Mouse (Mus musculus) heart, postnatal 0 days (tissue): ENCODE measurements around the gene Arpin. TPM values are rescaled to one million over a fixed set of nuclear protein-coding genes. Genes with fewer than 3 reads are reported as not detected.

Experiments
- ATAC-seq: fragments of 200-750 bp; cut with Nextera tagmentation; 2 replicates; pipeline ENCODE4 v1.8.0; 2017; ENCODE audit warnings: low read depth, moderate number of reproducible peaks, moderate library complexity; ENCODE audit not compliant: insufficient read depth
- DNase-seq: peaks from one replicate; pipeline ENCODE4 v3.0.0-alpha.2; 2016; ENCODE audit warnings: low spot score
- H3K27ac ChIP-seq: fragments of 300-500 bp; sonication (generic); 2 replicates; pipeline ENCODE4 v1.5.1; 2014; ENCODE audit warnings: low read depth, mild to moderate bottlenecking
- H3K27me3 ChIP-seq: fragments of 300-500 bp; sonication (generic); 2 replicates; pipeline ENCODE4 v1.6.1; 2014; ENCODE audit warnings: low read length, mixed read lengths; ENCODE audit not compliant: control insufficient read depth, insufficient read depth
- H3K36me3 ChIP-seq: fragments of 300-500 bp; sonication (generic); replicated peaks from 2 replicates; pipeline ENCODE4 v1.6.1; 2014; ENCODE audit warnings: low read length, mixed read lengths; ENCODE audit not compliant: control insufficient read depth, insufficient read depth
- H3K4me1 ChIP-seq: fragments of 300-500 bp; sonication (generic); 2 replicates; pipeline ENCODE4 v1.6.1; 2014; ENCODE audit warnings: antibody characterized with exemption; ENCODE audit not compliant: control insufficient read depth, insufficient read depth
- H3K4me2 ChIP-seq: fragments of 300-500 bp; sonication (generic); 2 replicates; pipeline ENCODE4 v1.6.1; 2014; ENCODE audit warnings: low read depth, mild to moderate bottlenecking, low read length, moderate library complexity
- H3K4me3 ChIP-seq: fragments of 300-500 bp; sonication (generic); 2 replicates; pipeline ENCODE4 v1.5.1; 2014; ENCODE audit warnings: low read depth, low read length
- H3K9ac ChIP-seq: fragments of 300-500 bp; sonication (generic); replicated peaks from 2 replicates; pipeline ENCODE4 v1.6.1; 2014; ENCODE audit warnings: low read depth, low read length, mixed read lengths
- H3K9me3 ChIP-seq: fragments of 300-500 bp; sonication (generic); replicated peaks from 2 replicates; pipeline ENCODE4 v1.6.1; 2016; ENCODE audit warnings: low read length; ENCODE audit not compliant: control insufficient read depth
- CTCF ChIP-seq: IDR thresholded peaks from 2 replicates; pipeline ENCODE4 v1.5.1; 2016; ENCODE audit warnings: antibody characterized with exemption, control low read depth, low read depth
- EP300 ChIP-seq: IDR thresholded peaks from 2 replicates; pipeline ENCODE4 v1.6.1; 2016; ENCODE audit warnings: antibody characterized with exemption, low read depth
- WGBS: fragments of 180-500 bp; shearing (Covaris S2); extraction: QIAGEN DNeasy Blood & Tissue Kit; methylation state at CpG from one replicate; pipeline ENCODE4 v1.1.7; 2014; 5-methylcytosine and 5-hydroxymethylcytosine counted together
- polyA plus RNA-seq: library from polyadenylated mRNA; unstranded; fragments of >200 nt; fragmentation: Nextera tagmentation; extraction: Ambion mirVana; gene quantifications from 2 replicates; pipeline ENCODE4 v1.2.1, GENCODE M21; 2015
- total RNA-seq: library from RNA; depleted of rRNA; stranded (reverse); fragments of >200 nt; gene quantifications from 2 replicates; pipeline ENCODE4 v1.2.3, GENCODE M21; 2014; ENCODE audit warnings: low replicate concordance

The Arpin gene
- total and polyA plus RNA-seq, 2 experiments from 2014 or later, result 19.6 to 54.3 TPM

DNA sequence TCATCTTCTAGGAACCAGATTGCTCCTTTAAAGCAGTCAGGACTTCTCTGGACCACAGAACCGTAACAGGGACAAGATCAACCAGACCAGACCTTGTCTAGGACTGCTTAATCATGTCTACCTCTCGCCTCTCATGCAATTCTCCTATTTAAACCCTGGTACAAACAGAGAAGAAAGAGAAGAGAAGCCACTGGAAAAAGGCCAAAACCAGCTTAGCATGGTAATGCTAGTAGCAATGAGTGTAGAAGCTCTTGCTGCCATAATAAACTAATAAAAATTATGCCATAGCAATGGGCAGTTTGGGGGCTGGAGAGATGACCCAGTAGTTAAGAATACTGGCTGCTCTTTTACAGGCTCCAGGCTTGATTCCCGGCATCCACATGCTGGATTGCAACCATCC, 28.2 kb downstream of the Arpin start:
- DNase-seq (no peak), ATAC-seq (no peak)
- H3K36me3 ChIP-seq, result peaks cover 53% of the 10 kb centered on the region
- no peaks in the 10 kb centered on the region for H3K27me3 ChIP-seq
- peaks cover 4% of the 10 kb centered on the region; the same call in 1 of the 2 replicates for H3K4me1 ChIP-seq
- 86% methylated on average over 3 of the region's 3 CpGs for WGBS
- no peak overlapping the region for H3K9ac ChIP-seq
- H3K27ac ChIP-seq, result no peak overlapping the region
- H3K4me2 ChIP-seq, result no peak overlapping the region
- H3K9me3 ChIP-seq, result no peaks in the 10 kb centered on the region
- H3K4me3 ChIP-seq, result no peak overlapping the region
- no peak for TF ChIP-seq CTCF
- no peak for TF ChIP-seq EP300

DNA sequence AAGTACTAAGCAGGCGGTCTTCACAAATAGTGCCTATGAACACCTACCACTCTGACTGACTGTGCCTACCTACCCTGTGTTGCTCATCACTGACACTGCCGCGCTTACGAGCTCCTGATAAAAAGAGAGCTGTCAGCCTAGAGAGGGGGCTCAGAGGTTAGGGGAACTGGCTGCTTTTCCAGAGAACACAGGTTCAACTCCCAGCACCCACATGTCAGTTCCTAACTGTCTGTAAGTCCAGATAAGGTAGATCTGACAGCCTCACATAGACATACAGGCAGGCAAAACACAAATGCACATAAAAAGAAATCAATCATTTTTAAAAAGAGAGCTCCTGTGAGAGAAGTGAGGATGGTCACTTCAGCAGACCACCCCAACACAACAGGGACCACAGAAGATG, 30.0 kb downstream of the Arpin start:
- no peak overlapping the region for H3K4me2 ChIP-seq

DNA sequence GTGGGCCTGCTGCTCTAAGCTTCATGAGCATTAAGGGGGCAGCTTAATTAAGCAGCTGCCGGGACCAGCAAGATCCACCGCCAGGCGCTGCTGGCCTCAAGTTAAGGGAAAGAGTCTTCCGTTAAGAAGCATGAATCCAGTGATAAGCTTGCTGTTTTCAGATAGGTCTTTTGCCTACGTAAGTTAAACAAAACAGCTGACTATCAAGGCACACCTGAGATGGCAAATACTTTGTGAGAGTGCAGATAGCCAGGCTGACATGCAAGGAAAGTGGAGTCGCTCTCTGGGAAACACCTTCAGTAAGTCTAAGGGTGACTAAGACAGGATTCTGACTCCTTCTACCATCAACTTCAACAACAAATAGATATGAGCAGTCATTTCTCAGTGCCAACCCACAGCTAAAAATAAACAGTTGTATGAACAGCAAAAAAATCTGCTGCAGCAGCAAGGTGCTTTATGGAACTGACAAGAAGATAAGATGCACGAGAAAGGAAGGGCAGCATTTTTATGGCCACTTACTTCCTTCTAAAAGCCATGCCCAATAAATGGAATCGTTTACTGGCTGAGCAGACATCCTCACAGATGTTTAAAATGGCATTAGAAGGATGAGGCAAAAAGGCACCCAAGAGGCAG, 31.9 kb downstream of the Arpin start:
- Histone ChIP-seq H3K9ac (no peak overlapping the region), H3K4me3 (no peak overlapping the region), H3K4me1 (peaks cover 4% of the 10 kb centered on the region; the same call in 1 of the 2 replicates), H3K27ac (no peak overlapping the region), H3K27me3 (no peaks in the 10 kb centered on the region), H3K36me3 (peaks cover 40% of the 10 kb centered on the region), H3K9me3 (no peaks in the 10 kb centered on the region), H3K4me2 (no peak overlapping the region)
- ATAC-seq, result no peak
- no peak for DNase-seq
- 55% methylated on average over 8 of the region's 8 CpGs for WGBS
- TF ChIP-seq EP300 (no peak), CTCF (no peak)

More for the DNA sequence above, 30.0 kb downstream of the Arpin start:
- TF ChIP-seq EP300 (no peak), CTCF (no peak)
- no peaks in the 10 kb centered on the region for H3K9me3 ChIP-seq
- peaks cover 4% of the 10 kb centered on the region; the same call in 1 of the 2 replicates for H3K4me1 ChIP-seq
- peaks cover 57% of the 10 kb centered on the region for H3K36me3 ChIP-seq
- no peak overlapping the region for H3K27ac ChIP-seq
- no peak overlapping the region for H3K9ac ChIP-seq
- no peak overlapping the region for H3K4me3 ChIP-seq
- ATAC-seq (no peak), DNase-seq (no peak)
- no peaks in the 10 kb centered on the region for H3K27me3 ChIP-seq
- WGBS, result 90% methylated on average over 4 of the region's 4 CpGs

DNA sequence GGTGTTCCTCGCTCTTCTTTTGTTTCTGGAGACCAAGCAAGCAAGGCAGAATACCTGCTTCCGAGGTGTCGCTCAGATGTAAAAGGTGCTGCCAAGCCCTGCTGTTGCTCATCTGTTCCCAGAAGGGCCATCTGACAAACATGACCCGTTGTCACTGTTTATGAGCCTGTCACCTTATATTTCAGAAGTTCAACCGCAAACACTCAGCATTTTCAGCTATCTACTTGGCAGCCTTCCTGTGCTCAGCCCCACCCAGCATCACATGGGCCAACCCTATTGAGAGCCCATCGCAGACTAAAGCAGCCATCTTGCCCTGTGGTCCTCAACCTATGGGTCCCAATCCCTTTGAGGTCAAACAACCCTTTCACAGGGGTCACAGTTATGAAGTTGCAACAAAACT, 34.4 kb downstream of the Arpin start:
- 90% methylated on average over 6 of the region's 6 CpGs for WGBS
- ATAC-seq, result no peak
- H3K4me1 ChIP-seq, result peaks cover 4% of the 10 kb centered on the region; the same call in 1 of the 2 replicates

DNA sequence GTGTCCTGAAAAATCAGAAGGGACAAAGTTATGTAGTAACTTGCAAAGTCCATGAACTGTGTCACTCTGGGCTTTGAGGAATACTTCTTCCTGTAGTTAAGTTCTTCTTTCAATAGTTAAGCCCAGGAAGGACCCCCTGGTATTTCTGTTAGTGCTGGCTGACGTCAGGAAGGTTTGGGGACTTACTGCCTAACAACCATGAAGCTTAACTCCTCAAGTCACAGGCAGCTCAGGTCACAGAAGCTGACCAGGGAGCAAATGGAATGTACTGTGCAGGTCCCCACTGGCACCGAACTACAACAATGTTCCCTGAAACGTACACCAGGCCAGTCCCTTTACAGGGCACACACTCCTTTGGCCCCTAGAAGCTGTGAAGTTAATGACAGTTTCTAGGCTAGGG, 39.9 kb downstream of the Arpin start:
- Histone ChIP-seq H3K9ac (no peak overlapping the region), H3K4me2 (no peak overlapping the region), H3K4me3 (no peak overlapping the region), H3K4me1 (peaks cover 10% of the 10 kb centered on the region), H3K27ac (no peak overlapping the region), H3K27me3 (no peaks in the 10 kb centered on the region), H3K36me3 (peaks cover 14% of the 10 kb centered on the region), H3K9me3 (no peaks in the 10 kb centered on the region)
- DNase-seq (no peak), ATAC-seq (no peak)
- TF ChIP-seq CTCF (no peak), EP300 (no peak)
- WGBS, result 78% methylated on average over 3 of the region's 3 CpGs

More for the DNA sequence above, 34.4 kb downstream of the Arpin start:
- H3K27ac ChIP-seq, result no peak overlapping the region
- peaks cover 27% of the 10 kb centered on the region for H3K36me3 ChIP-seq
- H3K27me3 ChIP-seq, result no peaks in the 10 kb centered on the region
- H3K4me3 ChIP-seq, result no peak overlapping the region
- no peak overlapping the region for H3K4me2 ChIP-seq
- H3K9ac ChIP-seq, result no peak overlapping the region
- DNase-seq, result no peak
- TF ChIP-seq CTCF (no peak), EP300 (no peak)
- H3K9me3 ChIP-seq, result no peaks in the 10 kb centered on the region

DNA sequence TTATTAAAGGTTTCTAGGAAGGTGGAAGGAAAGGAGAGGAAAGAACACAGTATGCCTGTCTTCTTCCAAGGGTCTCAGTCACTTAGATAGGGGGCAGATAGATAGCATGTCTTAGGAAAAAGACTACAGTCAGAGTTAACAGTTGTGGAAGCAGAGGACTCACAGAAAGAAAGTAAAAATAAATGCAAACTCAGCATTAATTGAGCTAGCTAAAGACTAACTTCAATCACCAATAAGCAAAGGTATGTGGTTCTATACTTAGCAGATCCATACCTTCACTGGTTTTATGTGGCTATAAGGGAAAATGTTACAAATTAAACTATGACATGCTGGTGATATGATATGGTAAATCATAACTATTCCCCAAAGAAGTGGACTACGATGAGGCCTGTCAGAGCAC, 40.4 kb downstream of the Arpin start:
- H3K27ac ChIP-seq, result no peak overlapping the region
- TF ChIP-seq CTCF, result no peak
- no peak for TF ChIP-seq EP300
- peaks cover 10% of the 10 kb centered on the region for H3K4me1 ChIP-seq
- H3K9me3 ChIP-seq, result no peaks in the 10 kb centered on the region
- no peak overlapping the region for H3K9ac ChIP-seq
- 95% methylated on average over 1 of the region's 1 CpGs for WGBS
- H3K4me2 ChIP-seq, result no peak overlapping the region
- ATAC-seq, result no peak
- DNase-seq, result no peak
- H3K36me3 ChIP-seq, result peaks cover 14% of the 10 kb centered on the region; the same call in 1 of the 2 replicates
- H3K4me3 ChIP-seq, result no peak overlapping the region
- no peaks in the 10 kb centered on the region for H3K27me3 ChIP-seq
